Mouse (Mus musculus): ENCODE data around the gene Abcd4. TPM values are rescaled to one million over a fixed set of nuclear protein-coding genes. Genes with fewer than 3 reads are reported as not detected.
A peak's percentile ranks its signal among the peaks of the same experiment; 100 is the strongest.

Abcd4 gene
- polyA plus RNA-seq, 1 experiment from 2014 or later: 13.3 TPM

GRCm38 (mm10) chr12:84571466-84572340 is 45.5 kb downstream of the Abcd4 start:
- H3K4me3 ChIP-seq: no peak overlapping the region
- no peak for ATAC-seq (ENCODE audit: low FRiP score, low read depth)
- H3K9ac ChIP-seq: 0 out of 2 replicates have a peak overlapping the region, but pooled peaks have one; percentile 8
- no peaks in the 10 kb centered on the region for H3K9me3 ChIP-seq
- peaks cover 93% of the 10 kb centered on the region for H3K27me3 ChIP-seq (replicated peaks)
- H3K4me2 ChIP-seq (replicated peaks): no peak overlapping the region
- peaks cover 17% of the 10 kb centered on the region for H3K4me1 ChIP-seq
- H3K36me3 ChIP-seq: no peaks in the 10 kb centered on the region
- H3K27ac ChIP-seq: no peak overlapping the region
- 1% methylated on average over 43 of the region's 43 CpGs for WGBS

GRCm38 (mm10) chr12:84570694-84571415 is 46.4 kb downstream of the Abcd4 start:
- peak overlapping the region; percentile 22; the same call in 1 of the 2 replicates for H3K4me3 ChIP-seq
- no peaks in the 10 kb centered on the region for H3K36me3 ChIP-seq
- no peak overlapping the region for H3K9ac ChIP-seq
- no peak overlapping the region for H3K4me2 ChIP-seq (replicated peaks)
- no peak for ATAC-seq (ENCODE audit: low FRiP score, low read depth)
- 1% methylated on average over 34 of the region's 34 CpGs for WGBS
- H3K27me3 ChIP-seq (replicated peaks): peaks cover 90% of the 10 kb centered on the region
- no peak overlapping the region for H3K27ac ChIP-seq
- no peaks in the 10 kb centered on the region for H3K9me3 ChIP-seq
- peaks cover 17% of the 10 kb centered on the region for H3K4me1 ChIP-seq

DNA sequence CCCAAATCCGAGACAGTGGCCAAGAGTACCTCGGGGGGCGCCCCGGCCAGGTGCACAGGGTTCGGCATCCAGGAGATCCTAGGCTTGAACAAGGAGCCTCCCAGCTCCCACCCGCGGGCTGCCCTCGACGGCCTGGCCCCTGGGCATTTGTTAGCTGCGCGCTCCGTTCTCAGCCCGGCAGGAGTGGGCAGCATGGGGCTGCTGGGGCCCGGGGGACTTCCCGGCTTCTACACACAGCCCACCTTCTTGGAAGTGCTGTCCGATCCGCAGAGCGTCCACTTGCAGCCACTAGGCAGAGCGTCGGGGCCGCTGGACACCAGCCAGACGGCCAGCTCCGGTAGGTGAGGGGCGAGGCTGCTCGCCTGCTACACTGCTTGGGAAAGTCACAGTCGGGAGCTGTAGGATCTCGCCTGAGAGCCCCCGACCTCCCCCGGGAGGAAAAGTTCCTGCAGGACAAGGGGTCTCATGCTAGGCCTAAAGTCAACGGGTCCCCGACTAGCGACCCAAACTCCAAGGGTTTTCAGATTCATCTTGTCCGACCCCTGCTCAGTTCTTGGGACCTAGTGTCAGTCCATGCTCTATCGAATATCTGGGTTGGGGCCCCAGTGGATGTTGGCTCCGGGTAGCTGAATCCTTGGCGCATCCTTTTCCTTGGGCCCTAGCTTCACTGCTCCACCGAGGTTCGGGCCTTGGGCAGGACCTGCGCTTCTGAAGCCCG is 47.1 kb downstream of the Abcd4 start:
- Histone ChIP-seq H3K36me3 (no peaks in the 10 kb centered on the region), H3K4me2 (replicated peaks) (peak overlapping the region; percentile 12; the same call in 1 of the 2 replicates), H3K9ac (no peak overlapping the region), H3K4me3 (peak overlapping the region; percentile 22), H3K27me3 (replicated peaks) (peaks cover 83% of the 10 kb centered on the region), H3K9me3 (no peaks in the 10 kb centered on the region), H3K4me1 (peaks cover 17% of the 10 kb centered on the region), H3K27ac (no peak overlapping the region)
- 1% methylated on average over 40 of the region's 40 CpGs for WGBS
- ATAC-seq (ENCODE audit: low FRiP score, low read depth): no peak

- WGBS: under 1% methylated on average over 25 of the region's 25 CpGs
- Histone ChIP-seq H3K4me1 (peaks cover 17% of the 10 kb centered on the region), H3K27me3 (replicated peaks) (peaks cover 77% of the 10 kb centered on the region), H3K27ac (no peak within 1 kb of the TSS), H3K4me2 (replicated peaks) (peak within 1 kb of the TSS; percentile 12; the same call in 1 of the 2 replicates), H3K9ac (no peak within 1 kb of the TSS), H3K9me3 (no peaks in the 10 kb centered on the region), H3K4me3 (peak within 1 kb of the TSS; percentile 22), H3K36me3 (no peaks in the 10 kb centered on the region)
- ATAC-seq (ENCODE audit: low FRiP score, low read depth): no peak
Measured at GRCm38 (mm10) chr12:84569336-84569970, 47.8 kb downstream of the Abcd4 start, which contains the start of gene Vsx2. Gene Vsx2 (plus strand): TSS chr12:84569762.

DNA sequence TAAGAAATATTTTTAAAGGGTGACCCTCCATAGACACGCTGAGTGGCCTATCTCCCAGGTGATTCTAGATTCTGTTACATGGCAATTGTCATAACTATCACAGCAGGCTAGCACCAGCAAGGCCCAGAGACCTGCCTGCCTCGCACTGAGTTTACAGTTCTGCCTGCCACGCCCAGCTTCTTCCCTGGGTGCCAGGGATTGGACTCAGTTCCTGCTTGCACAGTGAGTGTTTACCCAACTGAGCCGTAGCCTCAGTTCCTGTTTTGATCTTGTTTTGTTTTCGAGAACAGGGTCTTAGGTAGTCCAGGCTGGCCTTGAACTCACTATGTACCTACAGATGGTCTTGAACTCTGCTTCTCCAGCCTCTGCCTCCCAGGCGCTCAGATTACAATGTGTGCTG is 49.6 kb downstream of the Abcd4 start:
- 78% methylated on average over 6 of the region's 6 CpGs for WGBS
- Histone ChIP-seq H3K4me2 (replicated peaks) (no peak overlapping the region), H3K27me3 (replicated peaks) (peaks cover 62% of the 10 kb centered on the region), H3K9ac (no peak overlapping the region), H3K36me3 (no peaks in the 10 kb centered on the region), H3K9me3 (no peaks in the 10 kb centered on the region), H3K27ac (no peak overlapping the region), H3K4me3 (no peak overlapping the region), H3K4me1 (peaks cover 17% of the 10 kb centered on the region)
- ATAC-seq (ENCODE audit: low FRiP score, low read depth): no peak

DNA sequence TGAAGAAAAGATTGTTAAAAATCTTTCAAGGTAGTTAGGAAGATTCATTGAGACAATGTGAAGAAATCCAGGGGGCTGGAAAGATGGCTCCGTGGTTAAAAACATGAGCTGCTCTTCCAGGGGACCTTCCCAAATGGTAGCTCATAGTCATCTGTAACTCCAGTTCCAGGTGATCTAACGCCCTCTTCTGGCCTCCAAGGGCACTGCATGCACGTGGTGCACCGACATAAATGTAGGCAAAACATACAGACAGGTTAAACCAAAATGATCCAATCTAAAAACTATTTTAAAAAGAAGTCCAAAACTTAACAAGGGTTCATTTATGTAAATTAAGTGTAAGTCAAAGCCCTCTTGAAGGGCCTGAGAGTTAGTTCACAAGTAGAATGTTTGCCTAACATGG is 54.7 kb downstream of the Abcd4 start:
- H3K4me3 ChIP-seq: no peak overlapping the region
- H3K27me3 ChIP-seq (replicated peaks): peaks cover 13% of the 10 kb centered on the region
- H3K27ac ChIP-seq: no peak overlapping the region
- H3K4me2 ChIP-seq (replicated peaks): no peak overlapping the region
- no peaks in the 10 kb centered on the region for H3K9me3 ChIP-seq
- H3K9ac ChIP-seq: no peak overlapping the region
- H3K36me3 ChIP-seq: no peaks in the 10 kb centered on the region
- ATAC-seq (ENCODE audit: low FRiP score, low read depth): no peak
- WGBS: 54% methylated on average over 4 of the region's 4 CpGs
- no peaks in the 10 kb centered on the region for H3K4me1 ChIP-seq

GRCm38 (mm10) chr12:84555218-84555617 is 62.0 kb downstream of the Abcd4 start:
- no peak for ATAC-seq (ENCODE audit: low FRiP score, low read depth)
- Histone ChIP-seq H3K27ac (no peak overlapping the region), H3K9ac (no peak overlapping the region), H3K9me3 (no peaks in the 10 kb centered on the region), H3K36me3 (no peaks in the 10 kb centered on the region), H3K27me3 (replicated peaks) (no peaks in the 10 kb centered on the region), H3K4me2 (replicated peaks) (no peak overlapping the region), H3K4me3 (no peak overlapping the region), H3K4me1 (no peaks in the 10 kb centered on the region)
- 52% methylated on average over 8 of the region's 8 CpGs for WGBS

Other genes starting within 250 kb of the Abcd4 start
- gene Entpd5, start 208.4 kb downstream of the Abcd4 start, polyA plus RNA-seq (2016; fragmentation: Nextera tagmentation; extraction: Ambion mirVana): 10.1 and 11.0 TPM in 2 replicates
- gene Bbof1, start 208.3 kb downstream of the Abcd4 start, polyA plus RNA-seq (2016; fragmentation: Nextera tagmentation; extraction: Ambion mirVana): 2.4 and 3.0 TPM in 2 replicates
- gene Rnf113a2, start 200.2 kb downstream of the Abcd4 start, polyA plus RNA-seq (2016; fragmentation: Nextera tagmentation; extraction: Ambion mirVana): 28.2 and 28.6 TPM in 2 replicates
- gene Aldh6a1, start 166.4 kb downstream of the Abcd4 start, polyA plus RNA-seq (2016; fragmentation: Nextera tagmentation; extraction: Ambion mirVana): 24.0 and 25.9 TPM in 2 replicates
- 33.1 and 34.0 TPM in 2 replicates for gene Lin52, start 166.0 kb downstream of the Abcd4 start, polyA plus RNA-seq (2016; fragmentation: Nextera tagmentation; extraction: Ambion mirVana)
- 6.6 and 6.9 TPM in 2 replicates for gene Vsx2, start 47.7 kb downstream of the Abcd4 start, polyA plus RNA-seq (2016; fragmentation: Nextera tagmentation; extraction: Ambion mirVana)
- not detected in 2 replicates for gene Vrtn, start 23.6 kb upstream of the Abcd4 start, polyA plus RNA-seq (2016; fragmentation: Nextera tagmentation; extraction: Ambion mirVana)
- gene Syndig1l, start 81.4 kb upstream of the Abcd4 start, polyA plus RNA-seq (2016; fragmentation: Nextera tagmentation; extraction: Ambion mirVana): 1.8 and 1.9 TPM in 2 replicates
- gene Npc2, start 155.7 kb upstream of the Abcd4 start, polyA plus RNA-seq (2016; fragmentation: Nextera tagmentation; extraction: Ambion mirVana): 81.5 and 87.1 TPM in 2 replicates
- 156 and 158 TPM in 2 replicates for gene Isca2, start 155.8 kb upstream of the Abcd4 start, polyA plus RNA-seq (2016; fragmentation: Nextera tagmentation; extraction: Ambion mirVana)